Mouse (Mus musculus): ENCODE results near the gene Ifitm10. TPM values are rescaled to one million over a fixed set of nuclear protein-coding genes. Genes with fewer than 3 reads are reported as not detected.
"Not testable (repeated sequence)": the region's sequence is repeated elsewhere in the genome, so short reads cannot be mapped to it uniquely, and the experiment has no call there.

The Ifitm10 gene
- polyA plus RNA-seq, 1 experiment: 0.59 TPM

- Histone ChIP-seq H3K4me1 (ENCODE audit: control insufficient read depth, insufficient read depth, low read length) (no peaks in the 10 kb centered on the region), H3K27ac (ENCODE audit: insufficient read depth, low read depth, low read length) (no peak overlapping the region), H3K4me3 (ENCODE audit: insufficient read depth, low read length) (no peak overlapping the region)
- TF ChIP-seq CTCF (IDR thresholded peaks at IDR 0.05; ENCODE audit: low read depth, low read length) (peak; percentile 85), POLR2A (IDR thresholded peaks at IDR 0.05; ENCODE audit: borderline replicate concordance, low read depth, low read length) (no peak)
These were observed 57.0 kb downstream of the Ifitm10 start for GRCm38 (mm10) chr7:142316558-142316957.

- TF ChIP-seq POLR2A (IDR thresholded peaks at IDR 0.05; ENCODE audit: borderline replicate concordance, low read depth, low read length): no peak
- TF ChIP-seq CTCF (IDR thresholded peaks at IDR 0.05; ENCODE audit: low read depth, low read length): no peak
- H3K4me1 ChIP-seq (ENCODE audit: control insufficient read depth, insufficient read depth, low read length): no peaks in the 10 kb centered on the region
- H3K4me3 ChIP-seq (ENCODE audit: insufficient read depth, low read length): no peak overlapping the region
- H3K27ac ChIP-seq (ENCODE audit: insufficient read depth, low read depth, low read length): no peak overlapping the region
These were observed 58.8 kb downstream of the Ifitm10 start for GRCm38 (mm10) chr7:142314600-142315285.

- H3K4me1 ChIP-seq (ENCODE audit: control insufficient read depth, insufficient read depth, low read length); H3K4me3 ChIP-seq (ENCODE audit: insufficient read depth, low read length); H3K27ac ChIP-seq (ENCODE audit: insufficient read depth, low read depth, low read length): not testable (repeated sequence)
These were observed 69.6 kb downstream of the Ifitm10 start for GRCm38 (mm10) chr7:142303929-142304328.

DNA sequence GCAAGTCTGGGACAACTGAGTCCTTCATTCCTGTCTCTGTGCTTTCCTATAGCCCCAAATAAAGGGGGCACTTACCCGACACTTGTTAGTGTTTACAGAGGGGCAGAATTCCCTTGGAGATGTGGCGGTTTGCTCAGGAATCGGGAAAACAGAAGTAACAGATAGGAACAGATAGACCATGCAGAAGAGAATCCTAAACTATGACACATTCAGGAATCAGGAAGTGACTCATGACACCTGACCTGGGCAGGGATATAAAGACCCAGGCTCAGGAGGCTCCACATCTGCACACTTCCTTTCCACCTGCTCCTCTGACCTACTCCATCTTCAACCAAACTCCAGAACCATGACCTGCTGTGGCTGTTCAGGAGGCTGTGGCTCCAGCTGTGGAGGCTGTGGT lies 70.3 kb downstream of the Ifitm10 start, which contains the start of gene Krtap5-4:
Gene Krtap5-4, plus strand, starts transcription at position 301 of the 400 bp plus-strand sequence.
- Histone ChIP-seq H3K4me1 (ENCODE audit: control insufficient read depth, insufficient read depth, low read length) (no peaks in the 10 kb centered on the region), H3K27ac (ENCODE audit: insufficient read depth, low read depth, low read length) (no peak within 1 kb of the TSS), H3K4me3 (ENCODE audit: insufficient read depth, low read length) (no peak within 1 kb of the TSS)
- TF ChIP-seq POLR2A (IDR thresholded peaks at IDR 0.05; ENCODE audit: borderline replicate concordance, low read depth, low read length) (no peak), CTCF (IDR thresholded peaks at IDR 0.05; ENCODE audit: low read depth, low read length) (no peak)

- H3K27ac ChIP-seq (ENCODE audit: insufficient read depth, low read depth, low read length); H3K4me3 ChIP-seq (ENCODE audit: insufficient read depth, low read length); H3K4me1 ChIP-seq (ENCODE audit: control insufficient read depth, insufficient read depth, low read length): not testable (repeated sequence)
These were observed 76.5 kb downstream of the Ifitm10 start, which contains the start of gene Krtap5-1 for GRCm38 (mm10) chr7:142297018-142297417. Gene Krtap5-1, minus strand, starts transcription at chr7:142297118.

GRCm38 (mm10) chr7:142296108-142296507 lies 77.4 kb downstream of the Ifitm10 start:
- not testable (repeated sequence) for H3K27ac ChIP-seq (ENCODE audit: insufficient read depth, low read depth, low read length); H3K4me1 ChIP-seq (ENCODE audit: control insufficient read depth, insufficient read depth, low read length); H3K4me3 ChIP-seq (ENCODE audit: insufficient read depth, low read length)

DNA sequence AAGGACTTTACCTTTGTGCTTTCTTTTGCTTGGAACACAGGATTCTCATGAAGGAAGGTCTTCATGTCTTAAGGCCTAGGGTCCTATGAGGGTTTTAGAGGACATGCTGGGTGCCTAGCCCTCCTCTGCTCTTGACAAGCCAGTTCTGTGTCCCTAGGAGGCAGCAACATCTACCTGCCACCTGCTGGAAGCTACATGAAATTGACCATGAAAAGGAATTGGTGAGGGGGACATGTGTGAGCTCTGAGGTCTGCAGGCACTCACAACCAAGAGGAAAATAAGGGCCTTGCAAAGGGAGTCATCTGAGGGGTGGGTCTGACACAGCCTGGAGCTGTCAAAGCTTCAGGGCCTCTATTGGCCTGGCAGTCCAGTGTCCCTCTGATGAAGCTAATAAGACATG lies 78.1 kb downstream of the Ifitm10 start:
- no peak overlapping the region for H3K4me3 ChIP-seq (ENCODE audit: insufficient read depth, low read length)
- TF ChIP-seq CTCF (IDR thresholded peaks at IDR 0.05; ENCODE audit: low read depth, low read length) (no peak), POLR2A (IDR thresholded peaks at IDR 0.05; ENCODE audit: borderline replicate concordance, low read depth, low read length) (no peak)
- no peaks in the 10 kb centered on the region for H3K4me1 ChIP-seq (ENCODE audit: control insufficient read depth, insufficient read depth, low read length)
- no peak overlapping the region for H3K27ac ChIP-seq (ENCODE audit: insufficient read depth, low read depth, low read length)

DNA sequence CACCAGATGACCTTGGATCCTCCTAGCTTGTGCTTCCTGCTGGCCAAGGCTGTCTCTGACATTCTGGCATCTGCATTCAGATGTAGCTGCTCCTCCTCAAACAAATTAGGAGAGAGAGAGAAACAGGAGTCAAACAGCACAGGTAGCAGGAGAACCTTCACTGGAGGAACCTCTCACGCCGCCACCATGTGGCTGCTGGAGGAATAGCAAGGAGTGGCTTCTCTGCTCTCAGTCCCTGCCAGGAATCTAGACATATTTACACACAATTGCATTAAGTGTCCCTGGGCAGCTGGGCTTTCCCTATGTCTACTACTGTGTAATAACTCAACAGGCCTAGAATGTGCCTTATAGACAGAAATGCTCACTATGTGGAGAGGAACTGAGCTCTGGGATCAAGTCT lies 79.7 kb downstream of the Ifitm10 start:
- peak; percentile 32; the same call in 1 of the 2 replicates for TF ChIP-seq CTCF (IDR thresholded peaks at IDR 0.05; ENCODE audit: low read depth, low read length)
- H3K27ac ChIP-seq (ENCODE audit: insufficient read depth, low read depth, low read length); H3K4me1 ChIP-seq (ENCODE audit: control insufficient read depth, insufficient read depth, low read length); H3K4me3 ChIP-seq (ENCODE audit: insufficient read depth, low read length): not testable (repeated sequence)

DNA sequence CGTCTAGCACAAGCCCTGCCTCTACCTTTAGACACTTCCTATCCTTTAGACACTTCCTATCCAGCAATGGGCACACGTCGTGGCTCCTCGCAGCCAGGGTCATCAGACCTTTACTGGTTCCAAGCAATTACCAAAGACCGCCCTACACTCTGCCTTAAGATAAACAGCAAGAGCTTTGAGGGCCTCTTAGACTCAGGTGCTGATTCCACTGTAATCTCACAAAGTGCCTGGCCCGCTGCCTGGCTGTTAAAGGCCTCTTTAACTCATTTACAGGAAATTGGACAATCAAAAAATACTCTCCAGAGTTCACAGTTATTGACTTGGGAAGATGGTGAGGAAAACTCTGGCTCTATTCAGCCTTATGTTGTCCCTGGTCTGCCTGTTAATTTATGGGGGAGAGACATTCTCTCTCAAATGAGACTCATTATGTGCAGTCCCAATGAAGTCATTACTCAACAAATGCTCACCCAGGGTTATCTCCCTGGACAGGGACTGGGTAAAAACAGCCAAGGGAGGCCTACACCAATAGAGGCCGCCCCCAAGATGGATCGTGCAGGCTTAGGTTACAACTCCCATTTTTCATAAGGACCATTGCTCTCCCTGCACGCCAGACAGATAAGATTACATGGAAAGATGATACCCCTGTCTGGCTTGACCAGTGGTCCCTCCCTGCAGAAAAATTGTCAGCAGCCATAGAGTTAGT lies 87.5 kb downstream of the Ifitm10 start:
- H3K4me3 ChIP-seq (ENCODE audit: insufficient read depth, low read length); H3K4me1 ChIP-seq (ENCODE audit: control insufficient read depth, insufficient read depth, low read length); H3K27ac ChIP-seq (ENCODE audit: insufficient read depth, low read depth, low read length): not testable (repeated sequence)

GRCm38 (mm10) chr7:142285130-142285835 lies 88.3 kb downstream of the Ifitm10 start:
- TF ChIP-seq POLR2A (IDR thresholded peaks at IDR 0.05; ENCODE audit: borderline replicate concordance, low read depth, low read length) (no peak), CTCF (IDR thresholded peaks at IDR 0.05; ENCODE audit: low read depth, low read length) (no peak)
- H3K27ac ChIP-seq (ENCODE audit: insufficient read depth, low read depth, low read length): no peak overlapping the region
- H3K4me1 ChIP-seq (ENCODE audit: control insufficient read depth, insufficient read depth, low read length): 0 out of 2 replicates have a peak, but pooled peaks cover 2% of the 10 kb centered on the region
- peak overlapping the region; percentile 66; the same call in 1 of the 2 replicates for H3K4me3 ChIP-seq (ENCODE audit: insufficient read depth, low read length)
